Mouse (Mus musculus): ENCODE measurements around the gene Olfr1299.

The Olfr1299 gene

DNA sequence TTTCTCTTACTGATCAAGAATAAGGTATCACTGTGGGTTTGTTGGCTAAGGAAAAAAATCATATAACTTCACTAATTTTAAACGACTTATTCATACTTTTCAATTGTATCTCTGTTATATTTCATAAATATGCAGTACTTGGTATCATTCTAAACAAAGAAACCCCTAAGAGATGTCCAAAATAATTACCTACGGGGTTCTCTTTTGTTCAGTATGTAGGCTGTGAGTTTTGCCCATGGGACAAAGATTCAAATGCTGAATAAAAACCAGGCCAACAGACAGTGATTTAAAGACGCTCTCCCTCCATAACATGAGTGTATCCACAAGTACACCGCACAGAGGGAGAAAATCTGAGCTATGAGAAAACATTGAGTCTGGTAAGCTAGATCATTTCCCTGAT is at the start of gene Olfr1299:
Gene Olfr1299 (plus strand): TSS at position 301 of the 400 bp plus-strand sequence.
- DNase-seq (ENCODE audit: low read depth, low spot score) = no peak

DNA sequence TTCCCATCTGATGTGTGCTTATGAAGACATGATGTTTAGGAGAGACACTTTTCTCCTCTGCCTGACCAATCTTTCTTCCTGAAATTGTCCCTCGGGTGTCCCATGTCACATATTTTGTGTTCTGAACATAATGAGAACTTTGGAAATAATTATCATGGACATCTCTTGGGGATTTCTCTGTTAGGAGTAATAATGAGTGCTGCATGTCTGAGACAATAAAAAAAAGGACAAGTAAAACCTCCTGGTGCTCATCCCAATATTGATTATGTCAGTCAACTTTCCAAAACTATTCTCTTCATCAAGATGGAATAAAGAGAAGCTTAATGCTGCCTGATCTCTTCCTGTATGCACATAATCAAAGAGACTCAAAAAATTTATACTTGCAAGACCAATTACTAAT is 34.8 kb upstream of the Olfr1299 start, which contains the start of gene Olfr1297:
Gene Olfr1297 (minus strand): TSS at position 101 of the 400 bp plus-strand sequence.
- no peak for DNase-seq (ENCODE audit: low read depth, low spot score)

DNA sequence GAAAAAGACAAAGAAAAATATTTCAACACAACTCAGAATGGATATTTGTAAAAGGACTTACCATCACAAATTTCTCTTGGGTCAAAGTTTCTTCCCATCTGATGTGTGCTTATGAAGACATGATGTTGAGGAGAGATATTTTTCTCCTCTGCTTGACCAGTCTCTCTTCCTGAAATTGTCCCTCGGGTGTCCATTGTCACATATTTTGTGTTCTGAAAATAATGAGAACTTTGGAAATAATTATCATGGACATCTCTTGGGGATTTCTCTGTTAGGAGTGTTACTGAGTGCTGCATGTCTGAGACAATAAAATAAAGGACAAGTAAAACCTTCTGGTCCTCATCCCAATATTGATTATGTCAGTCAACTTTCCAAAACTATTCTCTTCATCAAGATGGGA is 12.1 kb upstream of the Olfr1299 start, which contains the start of gene Olfr1298:
Gene Olfr1298 (minus strand): TSS at position 101 of the 400 bp plus-strand sequence.
- DNase-seq (ENCODE audit: low read depth, low spot score) = no peak
